Mouse (Mus musculus): ENCODE results near the gene Gm21258. TPM values are rescaled to one million over a fixed set of nuclear protein-coding genes. Genes with fewer than 3 reads are reported as not detected.
"Not testable (repeated sequence)": the region's sequence is repeated elsewhere in the genome, so short reads cannot be mapped to it uniquely, and the experiment has no call there.

Gm21258 gene
- not detected in 2 replicates for polyA plus RNA-seq (2015; fragmentation: Nextera tagmentation; extraction: Ambion mirVana)

GRCm38 (mm10) chrY:52779740-52780139, at the start of gene Gm21258:
TSS of gene Gm21258 (plus strand) at chrY:52780040.
- not testable (repeated sequence) for H3K4me1 ChIP-seq (replicated peaks; ENCODE audit: insufficient read depth, low read length); H3K36me3 ChIP-seq (ENCODE audit: insufficient read depth, low read length); DNase-seq (ENCODE audit: low spot score); H3K27me3 ChIP-seq (ENCODE audit: insufficient read depth, low read length); H3K9me3 ChIP-seq (replicated peaks; ENCODE audit: low read length); H3K9ac ChIP-seq (ENCODE audit: low read depth, low read length); ATAC-seq (replicated peaks; ENCODE audit: low FRiP score, low read depth); H3K27ac ChIP-seq; H3K4me2 ChIP-seq (ENCODE audit: low read length); H3K4me3 ChIP-seq (replicated peaks; ENCODE audit: low read depth, low read length)
- WGBS, result no CpG with 5 or more reads among the region's 6 CpGs
